Mouse (Mus musculus) cerebellum, adult 11 months (tissue): Measurements from ENCODE around the gene Opcml.

Experiments used
- DNase-seq: peaks from one replicate; pipeline ENCODE4 v3.0.0; 2022

Opcml gene

DNA sequence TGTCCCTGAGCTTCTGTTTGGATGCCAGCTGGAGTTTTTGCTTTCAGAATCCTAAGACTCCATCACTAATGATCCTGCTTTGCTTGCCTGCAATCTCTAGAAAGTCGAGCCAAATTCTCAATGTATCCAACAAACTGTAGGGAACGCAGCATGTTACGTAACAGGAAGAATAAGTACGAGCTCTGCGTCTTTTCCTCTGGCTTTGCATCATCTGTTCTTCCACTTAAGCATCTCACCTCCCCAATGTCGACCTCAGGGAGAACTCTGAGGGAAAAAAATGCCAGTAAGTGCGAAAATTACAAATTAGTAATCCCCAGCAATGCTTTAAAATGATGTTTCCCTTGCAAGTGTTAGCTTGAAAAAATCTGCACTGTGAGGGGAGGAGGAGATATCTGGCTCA is 222.1 kb downstream of the Opcml start:
- no peak for DNase-seq

DNA sequence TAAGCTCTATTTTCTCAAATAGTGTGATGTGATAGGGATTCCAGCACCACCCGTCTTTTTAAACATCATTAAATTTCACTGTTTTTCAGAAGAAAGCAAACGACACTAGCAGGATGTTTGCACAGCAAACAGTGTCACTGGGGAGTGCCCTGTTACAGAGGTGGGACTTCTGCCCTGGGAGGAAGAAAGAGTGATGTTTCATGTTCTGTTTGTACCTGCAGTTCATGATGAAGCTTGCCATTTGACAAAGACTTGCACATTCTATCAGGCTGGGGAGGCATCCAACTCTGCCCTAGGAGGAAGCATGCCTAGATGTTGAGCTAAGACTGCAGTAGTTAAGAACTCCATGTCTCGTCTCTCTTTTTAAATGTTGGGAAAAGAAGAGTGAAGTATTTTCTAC is 222.6 kb downstream of the Opcml start:
- DNase-seq, result no peak

- no peak for DNase-seq
Observed at GRCm38 (mm10) chr9:28028156-28028555, 237.6 kb downstream of the Opcml start.

DNA sequence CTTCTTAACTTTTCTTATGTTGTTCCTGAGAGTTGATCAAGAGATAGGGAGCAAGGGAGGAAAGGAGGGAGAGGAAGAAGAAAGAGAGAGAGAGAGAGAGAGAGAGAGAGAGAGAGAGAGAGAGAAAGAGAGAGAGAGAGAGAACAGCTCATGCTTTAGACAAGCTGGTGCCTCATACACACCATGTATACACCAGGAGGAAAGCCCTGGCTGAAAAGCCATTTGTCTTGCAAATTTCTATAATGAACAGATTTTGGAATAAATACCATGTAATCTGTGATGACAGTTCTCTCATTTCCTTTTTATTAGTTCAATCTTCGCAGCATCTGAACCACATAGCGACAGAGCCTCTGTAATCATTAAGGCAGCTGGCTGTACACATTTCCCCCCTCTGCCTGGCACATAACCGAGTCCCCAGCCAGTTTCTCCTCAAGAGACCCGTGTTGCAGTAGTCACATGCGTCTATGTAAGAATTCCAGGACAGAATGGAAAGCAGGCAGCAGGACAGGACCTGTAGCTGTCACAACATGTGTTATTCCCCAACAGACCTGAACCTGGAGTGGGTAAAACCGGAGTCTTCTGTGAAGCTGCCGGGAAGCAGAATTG is 238.3 kb downstream of the Opcml start:
- no peak for DNase-seq

DNA sequence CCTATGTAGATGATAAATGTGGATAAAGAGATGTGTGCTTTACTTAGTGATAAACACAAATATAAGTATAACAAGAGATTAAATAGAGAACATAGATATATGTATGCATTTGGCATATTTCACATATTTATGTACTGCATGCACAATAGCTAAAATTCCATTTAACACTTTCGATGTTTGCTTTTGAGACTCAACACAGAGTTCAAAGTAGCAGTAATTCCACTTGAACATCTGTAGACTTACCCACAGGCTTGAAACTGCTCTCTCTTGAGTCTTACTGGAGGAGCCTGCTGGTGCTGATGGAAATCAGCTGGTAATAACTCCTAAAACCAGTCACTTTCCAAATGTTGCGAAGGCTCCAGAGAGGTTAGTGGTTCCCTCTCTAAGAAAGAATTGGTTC is 258.6 kb downstream of the Opcml start:
- DNase-seq, result no peak

GRCm38 (mm10) chr9:28057171-28057845 is 266.7 kb downstream of the Opcml start:
- DNase-seq, result no peak

DNA sequence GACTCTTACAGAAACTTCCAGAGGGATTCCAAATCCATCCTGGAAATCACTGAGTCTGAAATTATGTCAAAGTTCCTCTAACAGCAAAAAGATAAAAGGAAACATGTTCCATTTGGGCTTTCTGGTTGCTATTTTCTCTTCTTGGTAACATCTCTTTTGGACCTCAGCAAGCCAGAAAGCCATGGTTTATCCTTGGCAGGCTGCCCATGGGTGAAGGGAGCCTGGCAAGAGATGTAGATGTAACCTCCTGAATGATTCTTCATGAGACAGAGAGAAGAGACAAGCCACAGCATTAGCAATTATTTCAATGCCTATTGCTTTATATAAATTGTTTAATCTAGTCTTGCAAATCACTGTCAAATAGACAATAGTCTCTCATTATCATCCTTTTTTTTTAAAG is 274.6 kb downstream of the Opcml start:
- peak; percentile 2 for DNase-seq

GRCm38 (mm10) chr9:28080694-28081093 is 290.1 kb downstream of the Opcml start:
- DNase-seq, result no peak

GRCm38 (mm10) chr9:28083754-28084153 is 293.2 kb downstream of the Opcml start:
- no peak for DNase-seq

- DNase-seq, result no peak
Observed at GRCm38 (mm10) chr9:28084273-28084726, 293.7 kb downstream of the Opcml start.

DNA sequence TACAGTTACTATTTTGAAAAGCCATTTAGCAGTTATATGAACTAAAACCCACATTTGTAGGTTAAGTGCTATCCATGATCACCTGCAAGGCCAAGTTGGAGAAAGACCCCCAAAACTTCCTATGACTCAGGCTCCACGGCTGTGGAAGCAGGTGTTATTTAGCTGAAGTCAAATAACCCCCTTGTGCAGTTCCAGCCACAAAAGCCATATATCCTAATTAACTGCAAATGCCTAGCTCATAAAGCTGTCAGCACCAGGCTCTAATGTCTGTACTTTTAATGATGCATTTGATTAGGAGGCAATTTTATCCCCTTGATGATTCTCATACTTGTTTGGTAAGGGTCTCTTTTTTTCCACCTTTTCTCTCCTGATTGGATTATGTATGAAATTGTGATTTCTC is 300.8 kb downstream of the Opcml start:
- DNase-seq, result no peak

- no peak for DNase-seq
Observed at GRCm38 (mm10) chr9:28094722-28095121, 304.1 kb downstream of the Opcml start.

DNA sequence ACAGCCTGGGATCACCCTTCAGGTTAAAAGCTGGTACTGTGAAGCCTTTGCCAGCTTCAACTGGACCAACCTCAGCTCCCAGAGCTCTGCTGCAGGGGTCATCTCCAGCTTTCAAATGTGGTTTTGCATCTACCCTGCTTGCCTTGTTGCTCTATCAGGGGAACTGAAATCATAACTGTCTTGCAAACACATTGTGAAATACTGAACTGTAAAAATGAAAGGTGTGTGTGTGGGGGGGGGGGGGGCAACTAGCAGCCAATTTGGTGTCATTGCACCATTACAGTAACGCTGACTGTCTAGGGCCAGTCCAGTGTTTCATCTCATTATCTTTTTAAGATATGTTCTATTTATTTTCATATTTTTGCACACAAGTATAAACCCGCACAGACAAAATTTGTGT is 305.6 kb downstream of the Opcml start:
- no peak for DNase-seq

- DNase-seq, result no peak
Observed at GRCm38 (mm10) chr9:28101981-28102380, 311.4 kb downstream of the Opcml start.

DNA sequence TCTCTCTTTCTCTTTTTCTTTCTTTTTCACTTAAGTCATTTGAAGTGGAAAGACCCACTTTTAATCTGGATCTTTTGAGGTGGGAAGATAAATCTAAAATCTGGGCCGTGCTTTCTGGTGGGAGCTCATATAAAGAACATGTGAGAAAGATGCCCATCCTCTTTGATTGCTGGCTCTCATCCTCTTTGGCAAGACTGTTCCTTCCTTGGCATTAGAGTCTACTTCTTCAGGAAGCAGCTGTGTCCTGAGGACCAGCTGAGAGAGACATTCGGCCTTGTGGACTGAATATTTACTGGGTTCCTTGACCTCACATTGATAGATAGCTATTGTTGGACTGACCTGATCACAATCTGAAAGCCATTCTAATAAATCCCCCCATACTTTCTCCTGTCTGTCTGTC is 331.3 kb downstream of the Opcml start:
- no peak for DNase-seq

GRCm38 (mm10) chr9:28128735-28129134 is 338.2 kb downstream of the Opcml start:
- no peak for DNase-seq

GRCm38 (mm10) chr9:28131521-28131920 is 340.9 kb downstream of the Opcml start:
- no peak for DNase-seq

GRCm38 (mm10) chr9:28136614-28137013 is 346.0 kb downstream of the Opcml start:
- DNase-seq, result no peak

DNA sequence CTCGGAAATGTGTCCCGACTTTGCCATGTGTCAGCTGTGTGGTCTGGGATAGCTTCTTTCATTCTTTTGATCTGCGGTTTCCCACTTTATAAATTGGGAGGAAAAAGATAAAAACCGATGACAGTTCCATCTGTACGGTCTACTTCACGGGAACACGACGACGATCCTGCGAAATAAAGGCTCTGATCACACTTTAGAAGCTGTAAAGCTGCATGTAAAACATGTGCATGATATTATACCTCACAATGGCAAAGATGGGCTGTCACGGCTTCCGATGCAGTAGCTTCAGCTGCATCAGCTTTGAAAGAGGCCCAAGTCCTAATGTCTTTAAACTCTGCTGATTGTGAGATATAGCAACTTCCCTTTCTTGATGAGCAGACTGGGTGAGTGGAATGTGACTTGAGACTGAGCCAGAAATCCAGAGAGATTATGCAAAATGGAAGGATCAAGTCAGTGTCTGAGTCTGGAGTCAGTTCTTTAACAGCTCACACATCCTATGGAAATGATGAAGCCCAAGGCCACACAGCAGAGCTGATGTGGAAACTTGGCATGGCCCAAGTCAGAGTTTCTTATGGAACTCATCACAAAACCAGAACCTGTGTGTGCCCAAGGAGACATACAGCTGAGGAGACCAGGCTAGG is 349.5 kb downstream of the Opcml start:
- no peak for DNase-seq

GRCm38 (mm10) chr9:28149507-28149906 is 358.9 kb downstream of the Opcml start:
- no peak for DNase-seq

DNA sequence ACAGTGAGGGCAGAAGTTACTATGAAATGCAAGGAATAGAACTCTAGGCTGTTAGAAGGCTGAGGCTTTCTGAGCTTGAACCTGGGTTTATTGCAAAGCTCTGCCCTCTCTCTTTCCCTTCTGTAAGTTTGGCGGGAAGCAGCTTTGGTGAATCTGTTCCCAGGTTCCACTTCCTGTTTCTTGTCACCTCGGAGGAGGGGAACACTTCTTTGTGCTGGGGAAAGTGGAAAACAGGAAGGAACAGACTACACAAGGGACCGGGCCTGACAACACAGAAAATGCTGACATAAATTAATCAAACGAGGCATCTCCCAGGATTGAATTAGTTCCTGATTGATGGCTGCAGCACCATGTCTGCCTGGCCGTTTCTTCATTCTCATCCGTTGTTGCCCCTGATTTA is 363.2 kb downstream of the Opcml start:
- no peak for DNase-seq

GRCm38 (mm10) chr9:28157092-28157491 is 366.5 kb downstream of the Opcml start:
- no peak for DNase-seq

DNA sequence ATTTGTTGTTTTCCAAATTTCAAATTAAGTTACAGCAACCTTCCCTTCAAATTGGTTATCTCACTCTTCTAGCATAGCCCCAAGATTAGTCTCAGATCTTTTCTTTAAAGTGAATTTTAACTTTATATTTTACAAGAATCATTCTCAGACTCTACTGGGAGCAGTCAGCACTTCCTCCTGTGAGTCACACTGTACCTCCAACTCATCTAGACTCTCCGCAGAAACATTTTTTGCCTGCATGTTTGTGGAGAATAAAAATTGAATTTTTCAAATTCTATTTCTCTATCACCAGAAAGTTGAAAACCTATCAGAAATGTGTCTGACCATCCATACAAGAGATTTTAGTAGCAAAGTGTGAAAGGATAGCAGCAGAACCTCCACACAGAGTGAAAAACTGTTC is 370.4 kb downstream of the Opcml start:
- DNase-seq, result no peak

DNA sequence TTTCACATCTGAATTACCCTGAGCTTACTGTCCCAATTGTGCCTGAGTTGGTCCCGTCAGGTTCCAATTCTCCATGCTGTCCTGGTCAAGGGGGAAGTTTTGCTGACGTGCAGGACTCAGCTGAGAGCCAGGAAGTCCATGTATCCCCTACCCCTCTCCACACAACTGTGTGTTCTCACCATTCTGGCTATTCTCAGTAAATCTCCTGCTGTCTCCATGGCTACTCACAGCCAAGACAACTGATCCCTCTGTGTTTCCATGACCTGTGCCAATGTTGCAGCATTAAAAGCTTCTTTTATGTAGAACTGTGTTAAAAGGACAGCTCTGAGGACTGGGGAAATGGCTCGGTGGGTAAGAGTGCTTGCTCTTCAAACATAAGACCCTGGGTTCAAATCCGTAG is 373.4 kb downstream of the Opcml start:
- DNase-seq, result no peak
